Mouse (Mus musculus) gastrocnemius, postnatal 10 days (tissue): Measurements from ENCODE around the gene Hsp90ab1. TPM values are rescaled to one million over a fixed set of nuclear protein-coding genes. Genes with fewer than 3 reads are reported as not detected.

Experiments
- DNase-seq: peaks from one replicate; pipeline ENCODE4 v3.0.0; 2021; ENCODE audit warnings: mixed read lengths
- total RNA-seq, 2 experiments: library from RNA; stranded (reverse); gene quantifications; 2 replicates each; pipeline ENCODE4 v1.2.3; 2021

Hsp90ab1 gene
- total RNA-seq, 2 experiments from 2014 or later: 900 to 909 TPM

DNA sequence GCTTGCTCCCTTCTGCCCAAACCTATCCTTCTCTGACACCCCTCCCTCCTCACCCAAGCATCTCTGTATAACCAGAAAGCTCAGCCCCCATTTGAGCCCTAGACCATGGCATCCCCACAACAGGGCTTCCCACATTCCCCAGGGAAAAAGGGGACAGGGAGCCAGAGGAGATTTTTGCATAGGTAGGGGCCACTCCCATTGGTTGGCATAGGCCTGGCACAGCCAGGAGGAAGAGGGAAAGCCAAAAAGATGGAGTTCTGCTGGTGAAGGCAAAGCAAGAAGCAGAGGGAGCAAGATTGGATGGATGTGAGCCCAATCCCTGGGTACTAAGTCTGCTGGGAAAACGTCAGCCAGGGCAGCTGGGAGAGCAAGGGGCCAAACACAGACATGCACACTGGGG, 30.0 kb downstream of the Hsp90ab1 start:
- DNase-seq: no peak

DNA sequence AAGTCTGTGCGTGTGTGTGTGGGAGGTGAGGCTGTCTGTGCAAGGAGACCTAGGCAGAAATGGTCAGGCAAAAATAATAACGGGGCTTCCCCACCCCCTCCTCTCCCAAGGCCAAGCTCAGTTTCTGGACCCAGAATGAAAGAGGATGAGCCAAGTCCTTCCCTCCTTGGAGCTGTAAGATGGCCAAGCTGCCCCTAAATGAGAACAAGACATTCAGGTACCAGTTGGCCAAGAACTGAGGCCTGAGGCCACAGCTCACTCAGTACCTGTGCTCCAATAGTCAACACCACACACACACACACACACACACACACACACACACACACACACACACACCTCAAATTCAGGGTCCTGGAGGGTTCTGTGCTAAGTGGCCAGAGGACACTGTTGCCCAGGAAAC, 30.4 kb downstream of the Hsp90ab1 start:
- no peak for DNase-seq

DNA sequence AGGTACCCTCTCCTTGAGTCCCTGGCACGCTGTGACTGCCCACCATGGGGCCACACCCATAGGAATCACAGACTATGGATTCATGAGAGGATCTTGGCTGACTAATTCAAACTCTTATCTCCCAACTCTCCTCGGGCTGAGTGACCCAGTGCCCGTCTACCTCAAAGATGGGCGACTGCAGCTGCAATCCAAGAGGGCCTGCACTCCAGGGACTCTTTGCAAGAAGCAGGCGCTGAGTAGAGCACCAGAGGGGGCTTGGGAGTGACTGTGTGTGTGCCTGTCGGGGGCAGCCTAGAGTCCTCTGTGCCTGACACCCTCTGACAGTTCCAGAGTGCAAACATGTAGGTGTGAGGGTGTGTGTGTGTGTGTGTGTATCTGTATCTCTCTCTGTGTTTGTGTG, 30.9 kb downstream of the Hsp90ab1 start:
- DNase-seq: no peak

GRCm38 (mm10) chr17:45539664-45540063, 33.4 kb downstream of the Hsp90ab1 start:
- no peak for DNase-seq

DNA sequence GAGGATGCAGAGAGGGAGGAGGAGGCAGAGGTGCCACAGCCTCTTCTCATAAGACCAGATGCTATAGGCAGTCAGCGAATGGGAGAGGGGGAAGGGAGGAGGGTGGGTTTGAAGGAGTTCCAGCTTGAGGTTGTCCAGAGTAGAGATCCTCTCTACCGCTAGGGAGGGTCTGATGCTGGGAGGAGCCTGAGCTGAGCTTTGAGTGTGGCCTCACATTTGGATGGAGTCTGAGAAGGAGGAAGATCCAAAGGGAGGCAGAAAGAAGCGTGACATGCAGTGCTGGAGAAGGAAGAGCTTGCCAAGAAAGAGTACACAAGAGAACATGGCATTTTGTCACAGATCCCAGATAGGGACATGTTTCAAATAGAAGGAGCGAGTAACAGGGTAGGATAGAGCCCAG, 34.7 kb downstream of the Hsp90ab1 start:
- DNase-seq: no peak

DNA sequence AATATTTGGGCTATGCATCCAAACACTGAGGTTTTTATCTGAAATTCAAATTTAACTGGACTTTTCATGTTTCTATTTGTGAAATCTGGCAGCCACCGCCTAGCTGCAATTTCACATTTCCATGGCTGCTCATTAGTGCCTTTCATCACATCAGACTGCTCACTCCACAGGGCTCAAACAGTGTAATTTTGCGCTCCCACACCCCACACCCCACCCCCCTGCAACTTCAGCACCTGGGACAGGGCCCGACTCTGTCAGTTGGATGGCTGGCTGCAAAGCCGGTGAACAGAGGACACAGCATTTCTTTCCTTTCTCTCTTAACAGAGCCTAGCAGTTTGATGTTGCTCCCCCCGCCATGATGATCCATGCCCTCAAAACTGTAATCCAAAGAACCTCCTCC, 36.8 kb downstream of the Hsp90ab1 start:
- no peak for DNase-seq

GRCm38 (mm10) chr17:45532896-45533295, 40.2 kb downstream of the Hsp90ab1 start:
- DNase-seq: no peak

GRCm38 (mm10) chr17:45530346-45530782, 42.7 kb downstream of the Hsp90ab1 start:
- no peak for DNase-seq

DNA sequence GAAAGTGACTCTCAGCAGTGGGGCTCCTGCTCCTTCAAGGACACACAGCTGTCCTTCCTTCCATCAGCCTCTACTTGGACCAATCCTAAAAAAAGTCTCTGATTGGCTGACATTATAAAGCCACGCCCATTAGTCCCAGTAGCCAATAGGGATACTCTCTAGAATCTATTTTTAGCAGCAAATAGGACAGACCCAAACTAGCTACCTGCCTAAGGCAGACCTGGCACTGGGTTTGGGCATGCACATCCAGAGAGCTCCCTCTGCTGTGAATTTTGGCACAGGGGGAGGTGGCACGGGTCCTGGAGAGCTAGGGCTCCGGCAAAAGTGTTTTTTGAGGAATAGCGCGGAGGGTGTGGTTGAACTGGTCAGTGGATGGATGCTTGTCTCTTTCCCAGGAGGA, 46.5 kb downstream of the Hsp90ab1 start:
- no peak for DNase-seq

- no peak for DNase-seq
Observed at GRCm38 (mm10) chr17:45524961-45525360, 48.1 kb downstream of the Hsp90ab1 start.

DNA sequence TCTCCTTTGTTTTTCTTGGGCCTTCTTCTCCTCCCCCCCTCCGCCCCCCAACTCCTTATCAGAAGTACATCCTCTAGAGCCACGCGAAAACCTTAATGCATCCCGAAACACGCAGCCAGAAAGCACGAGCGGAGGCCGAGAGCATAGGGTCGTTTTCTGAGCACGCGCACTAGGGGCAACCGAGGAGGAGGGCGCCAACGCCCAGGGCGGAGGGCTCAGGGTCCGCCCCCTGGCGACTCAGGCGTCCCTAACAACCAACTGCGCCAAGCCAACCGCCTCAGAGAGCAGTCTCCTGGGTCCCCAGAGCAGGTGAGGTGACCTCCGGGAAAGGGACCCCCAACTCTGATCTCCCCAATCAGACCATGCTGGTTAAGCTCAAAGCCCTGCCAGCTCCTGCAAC, 49.8 kb downstream of the Hsp90ab1 start, which contains the start of gene Tcte1:
Gene Tcte1 (plus strand): TSS at position 172 of the 400 bp plus-strand sequence.
- no peak for DNase-seq

DNA sequence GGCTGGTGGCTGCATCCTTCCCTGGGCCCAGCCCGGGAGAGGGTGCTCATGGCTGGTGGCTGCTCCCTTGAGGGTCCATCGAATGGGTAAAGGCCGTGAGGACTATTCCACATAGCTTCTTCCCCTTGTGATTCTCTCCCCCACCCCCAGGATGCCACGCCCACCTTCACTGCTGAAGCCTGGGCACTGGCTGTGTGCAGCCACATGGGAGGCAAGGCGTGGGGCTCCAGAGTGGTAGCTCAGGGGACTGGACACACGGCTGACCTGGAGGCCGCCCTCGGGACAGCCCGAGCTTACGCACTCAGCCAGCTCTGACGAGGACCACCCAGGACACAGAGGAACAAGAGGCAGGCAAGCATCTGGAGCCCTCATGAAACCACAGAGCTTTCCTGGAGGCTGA, 52.9 kb downstream of the Hsp90ab1 start:
- DNase-seq: no peak

- DNase-seq: no peak
Observed at GRCm38 (mm10) chr17:45518766-45519475, 54.1 kb downstream of the Hsp90ab1 start.

Other genes with a start within 250 kb of the Hsp90ab1 start
- gene Cdc5l, start 139.5 kb downstream of the Hsp90ab1 start, total RNA-seq: 10 to 100 TPM; 34.8 to 39.4 TPM
- under 1 TPM; 0.25 to 0.26 TPM for gene Spats1, start 97.9 kb downstream of the Hsp90ab1 start, total RNA-seq
- 10 to 100 TPM; 14.3 to 16.4 TPM for gene Aars2, start 66.4 kb downstream of the Hsp90ab1 start, total RNA-seq
- gene Tcte1, start 49.8 kb downstream of the Hsp90ab1 start, total RNA-seq: not detected
- under 1 TPM; 0.09 to 0.36 TPM for gene Tmem151b, start 23.6 kb downstream of the Hsp90ab1 start, total RNA-seq
- gene Nfkbie, start 17.6 kb downstream of the Hsp90ab1 start, total RNA-seq: 1 to 10 TPM; 1.3 to 2.3 TPM
- gene Slc35b2, start 9.4 kb downstream of the Hsp90ab1 start, total RNA-seq: 10 to 100 TPM; 29.9 to 39.3 TPM
- 100 to 1,000 TPM in 1 of 2 experiments, 10 to 100 TPM in 1; 97.4 to 114 TPM for gene Slc29a1, start 26.3 kb upstream of the Hsp90ab1 start, total RNA-seq
- 10 to 100 TPM; 16.1 to 18.7 TPM for gene Mymx, start 28.8 kb upstream of the Hsp90ab1 start, total RNA-seq
- gene Capn11, start 86.1 kb upstream of the Hsp90ab1 start, total RNA-seq: under 1 TPM in 1 of 2 experiments, not detected in 1; 0.16 TPM
- 10 to 100 TPM; 82.3 to 83.5 TPM for gene Mrpl14, start 113.1 kb upstream of the Hsp90ab1 start, total RNA-seq
- 10 to 100 TPM; 55.0 to 58.2 TPM for gene Tmem63b, start 113.6 kb upstream of the Hsp90ab1 start, total RNA-seq
- gene 1600014C23Rik, start 160.6 kb upstream of the Hsp90ab1 start, total RNA-seq: not detected